Mouse (Mus musculus) ovary, postnatal 10 days (tissue): ENCODE measurements at regions not wholly inside any gene's neighbourhood (a gene's known extent, or its start where the extent isn't known, plus 50 kb on each side); places are given as distances from the start of the nearest gene placed in this dataset.

Experiments used
- DNase-seq: peaks from one replicate; pipeline ENCODE4 v3.0.0; 2022; ENCODE audit warnings: low spot score

DNA sequence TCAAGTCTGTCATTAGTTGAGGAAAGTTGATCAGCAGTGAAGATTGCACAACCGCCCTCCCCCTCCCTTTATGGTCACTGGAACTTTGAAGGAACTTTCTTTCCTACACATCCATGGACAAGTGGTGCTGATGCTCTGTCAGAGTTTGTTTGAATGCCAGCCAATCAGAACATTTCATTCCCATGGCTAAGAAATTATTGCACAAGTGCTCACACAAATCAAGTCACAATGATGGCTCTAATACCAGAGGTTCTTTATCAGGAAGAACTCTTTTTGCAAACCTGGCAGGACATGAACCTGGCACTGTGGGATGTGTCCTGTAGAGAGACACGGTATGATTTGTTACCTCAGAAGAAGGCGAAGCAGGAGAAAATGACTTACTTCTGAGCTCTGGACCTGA lies 54.3 kb upstream of the Spry2 start:
- DNase-seq: no peak

DNA sequence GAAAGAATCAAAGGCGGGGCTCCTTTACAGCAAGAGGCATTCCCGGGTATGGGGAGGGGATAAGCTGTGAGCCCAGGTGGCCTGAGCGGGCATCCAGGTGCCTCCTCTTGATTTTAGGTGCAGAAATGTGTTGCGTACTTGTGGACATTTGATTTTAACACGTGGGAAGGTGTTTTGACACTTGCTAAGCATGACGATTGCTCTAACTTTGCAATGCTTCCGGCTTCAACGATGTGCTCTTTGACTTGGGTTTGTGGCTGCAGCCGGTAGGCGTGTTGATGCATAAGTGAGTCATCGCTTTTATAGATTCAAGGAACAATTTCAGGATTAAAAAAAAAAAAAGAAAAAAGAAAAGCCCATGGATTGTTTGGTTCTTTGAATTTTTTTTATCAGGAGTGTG lies 58.5 kb upstream of the Spry2 start:
- no peak for DNase-seq

DNA sequence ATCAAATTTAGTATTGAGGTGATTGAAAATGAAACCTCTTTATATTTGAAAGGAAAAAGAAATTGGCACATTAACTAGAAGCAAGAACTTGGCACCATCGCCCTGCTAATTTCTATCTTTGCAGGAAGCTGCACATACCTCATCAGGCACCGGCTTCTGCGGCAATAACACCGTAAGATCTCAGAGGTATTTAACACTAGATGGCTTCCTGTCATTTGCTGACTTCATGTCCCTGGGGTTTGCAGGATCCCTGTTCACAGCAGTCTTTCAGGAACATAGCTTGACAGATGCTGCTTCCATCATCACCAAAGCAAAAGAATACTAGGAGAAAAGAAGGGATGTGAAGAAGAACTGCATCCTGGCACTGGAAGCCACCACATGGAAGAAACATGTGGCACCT lies 60.2 kb upstream of the Spry2 start:
- DNase-seq: no peak

DNA sequence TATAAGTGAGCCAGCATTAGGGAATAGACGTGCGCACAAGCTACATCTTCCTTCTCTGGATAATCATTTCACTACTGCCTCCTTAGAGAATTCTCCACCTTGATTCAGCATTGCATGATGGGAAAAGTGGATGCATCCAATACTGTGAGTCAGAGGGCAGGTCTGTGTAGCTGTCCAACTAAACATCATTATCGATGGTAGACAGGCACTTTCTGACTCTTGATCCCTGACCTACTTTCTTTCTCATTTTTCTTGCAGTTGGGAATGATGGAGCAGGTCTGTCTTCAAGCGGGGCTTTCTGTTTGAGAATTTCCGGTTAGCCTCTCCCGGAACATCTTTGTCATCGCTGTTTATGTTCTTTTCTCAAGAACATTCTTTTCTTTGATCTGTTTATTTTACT lies 61.4 kb upstream of the Spry2 start:
- no peak for DNase-seq

DNA sequence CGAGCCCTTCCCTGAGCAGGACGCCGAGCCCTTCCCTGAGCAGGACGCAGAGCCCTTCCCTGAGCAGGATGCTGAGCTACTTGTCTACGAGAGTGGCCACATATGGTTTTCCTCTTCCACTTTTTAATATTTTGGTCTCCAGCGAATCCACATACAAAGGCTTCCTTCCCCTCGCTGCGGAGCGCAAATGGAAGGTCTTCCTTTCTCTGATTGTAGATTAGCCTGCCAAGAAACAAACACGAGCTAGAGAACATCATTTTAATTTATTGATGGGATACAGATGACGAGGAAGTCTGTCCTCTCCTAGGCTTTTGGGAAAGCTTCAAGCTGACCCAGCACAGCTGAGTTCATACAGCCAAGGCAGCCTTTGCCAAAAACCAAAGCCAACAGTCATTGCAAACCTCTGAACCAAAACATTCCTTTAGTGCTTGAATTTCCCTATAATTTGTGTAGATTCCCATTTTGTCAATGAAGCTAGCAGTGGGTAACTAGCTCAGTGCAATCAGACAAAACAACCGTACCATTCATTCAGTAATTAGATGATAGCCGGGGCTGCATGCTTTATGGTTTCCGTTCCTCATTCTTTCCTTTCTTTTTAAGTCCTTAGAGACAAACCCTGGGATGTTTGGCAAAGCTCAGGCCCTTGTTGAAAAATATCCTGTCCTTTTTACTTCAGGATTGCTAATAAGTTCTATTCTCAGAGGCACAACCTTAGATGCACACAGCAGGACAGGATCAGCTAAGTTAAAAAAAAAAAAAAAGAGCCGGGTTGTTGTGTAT lies 83.1 kb upstream of the Spry2 start:
- DNase-seq: peak; percentile 8

DNA sequence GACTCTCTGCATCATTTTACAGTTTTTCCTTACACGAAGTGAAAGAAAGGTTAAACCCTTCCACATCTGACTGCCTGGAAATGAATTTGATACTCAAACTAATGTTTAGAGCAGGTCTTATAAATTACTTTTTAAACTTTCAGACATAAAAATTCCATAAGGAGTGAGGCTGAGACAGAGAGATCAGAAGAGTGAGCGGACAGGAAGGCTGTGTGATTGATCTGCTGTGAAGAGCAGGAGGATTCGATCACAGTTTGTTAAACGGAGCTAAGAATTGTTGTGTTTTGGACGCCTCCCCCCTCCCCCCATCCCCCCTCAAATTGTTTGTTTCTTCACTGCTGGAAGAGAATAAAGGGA lies 83.7 kb upstream of the Spry2 start:
- DNase-seq: no peak

DNA sequence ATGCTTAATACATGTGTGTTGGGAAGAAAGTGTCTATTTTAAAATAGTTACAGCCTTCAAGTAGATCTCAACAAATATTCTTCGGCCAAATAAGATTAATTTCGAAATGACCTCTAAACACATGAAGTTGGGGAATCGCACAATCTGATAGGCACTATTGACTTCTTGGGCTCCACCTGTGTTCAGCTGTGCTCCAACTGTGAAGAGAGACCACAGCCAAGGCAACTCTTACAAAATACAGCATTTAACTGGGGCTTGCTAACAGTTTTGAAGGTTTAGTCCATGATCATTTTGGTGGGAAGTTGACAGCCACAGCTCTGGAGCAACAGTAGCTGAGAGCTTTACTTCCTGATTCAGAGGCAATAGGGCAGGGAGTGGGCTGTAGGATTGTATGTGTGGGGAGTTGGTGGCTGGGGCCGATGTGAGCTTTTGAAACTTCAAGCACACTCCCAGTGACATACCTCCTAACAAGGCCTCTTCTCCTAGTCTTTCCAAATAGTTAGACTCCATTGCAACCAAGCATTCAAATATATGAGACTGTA lies 90.8 kb upstream of the Spry2 start:
- no peak for DNase-seq

DNA sequence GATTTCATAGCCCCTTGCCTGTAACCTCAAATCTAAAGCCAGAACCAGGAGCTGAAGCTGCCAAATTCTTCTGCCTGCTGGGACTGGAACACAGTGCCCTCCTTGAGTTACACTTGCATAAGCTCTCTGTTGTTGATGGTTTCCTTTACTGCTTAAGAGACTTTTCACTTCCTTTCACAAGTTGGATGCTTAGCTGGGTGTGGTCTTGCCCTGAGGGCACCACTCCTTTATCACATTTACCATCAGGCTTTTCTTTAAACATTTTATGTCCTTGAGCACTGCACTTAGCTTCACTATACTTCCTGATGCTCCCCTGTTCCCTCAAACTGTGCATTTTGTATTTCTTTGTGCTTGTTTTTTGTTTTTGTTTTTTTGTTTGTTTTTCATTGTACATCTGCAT lies 92.1 kb upstream of the Spry2 start:
- DNase-seq: no peak

DNA sequence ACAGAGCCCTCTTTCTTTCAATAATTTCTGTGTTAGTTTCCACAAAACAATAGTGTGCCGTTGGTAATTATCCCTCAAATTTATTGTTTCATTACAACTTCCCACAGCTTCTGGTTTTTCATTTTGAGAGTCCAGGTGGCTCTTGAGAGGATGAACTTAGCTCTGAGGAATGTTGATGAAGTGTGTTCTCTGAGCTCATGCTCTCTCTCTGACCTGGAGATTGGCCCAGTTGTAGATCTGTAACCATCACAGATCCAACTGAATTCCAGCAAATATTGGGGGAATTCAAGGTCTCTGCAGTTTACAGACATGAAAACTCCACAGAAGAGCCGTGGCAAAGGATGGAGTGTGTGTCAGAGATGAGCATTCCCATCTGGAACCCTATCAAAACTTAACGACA lies 96.5 kb upstream of the Spry2 start:
- DNase-seq: no peak

DNA sequence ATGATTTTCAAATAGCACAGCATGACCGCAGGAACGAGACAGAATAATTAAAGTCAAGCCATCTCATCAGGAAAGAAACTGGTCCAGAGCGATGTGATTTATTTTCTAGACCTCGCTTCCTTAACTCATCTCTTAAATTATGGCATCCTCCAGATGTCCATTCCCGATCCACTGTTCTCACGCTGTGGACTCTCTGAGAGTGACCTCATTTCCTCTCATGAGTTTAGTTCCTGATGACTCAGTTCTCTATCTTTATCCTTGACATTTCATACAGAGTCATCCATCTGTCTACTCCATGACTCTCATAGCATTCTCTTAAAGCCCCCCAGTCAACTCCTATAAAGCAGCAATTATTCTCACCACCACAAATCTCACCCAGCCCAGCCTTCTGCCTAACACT lies 103.2 kb upstream of the Spry2 start:
- DNase-seq: no peak

DNA sequence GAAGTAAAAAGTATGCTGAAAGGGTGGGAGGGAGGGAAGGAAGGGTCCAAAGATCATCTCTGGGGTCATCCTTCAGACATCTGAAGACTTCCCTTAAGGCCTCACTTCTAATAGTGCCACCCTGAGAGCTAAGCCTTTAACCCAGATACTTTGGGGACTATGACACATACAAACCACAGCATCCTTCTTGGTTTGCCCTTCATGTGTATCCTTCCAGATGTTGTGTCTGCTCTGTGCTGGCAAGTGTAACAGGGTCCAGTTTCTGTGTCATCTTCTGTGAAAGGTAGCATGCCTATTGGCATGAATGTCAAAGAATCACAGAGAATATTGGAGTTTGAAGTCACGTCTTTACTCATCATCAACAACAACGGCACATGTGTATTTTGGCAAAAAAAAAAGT lies 98.2 kb upstream of the Trim52 start:
- DNase-seq: no peak

DNA sequence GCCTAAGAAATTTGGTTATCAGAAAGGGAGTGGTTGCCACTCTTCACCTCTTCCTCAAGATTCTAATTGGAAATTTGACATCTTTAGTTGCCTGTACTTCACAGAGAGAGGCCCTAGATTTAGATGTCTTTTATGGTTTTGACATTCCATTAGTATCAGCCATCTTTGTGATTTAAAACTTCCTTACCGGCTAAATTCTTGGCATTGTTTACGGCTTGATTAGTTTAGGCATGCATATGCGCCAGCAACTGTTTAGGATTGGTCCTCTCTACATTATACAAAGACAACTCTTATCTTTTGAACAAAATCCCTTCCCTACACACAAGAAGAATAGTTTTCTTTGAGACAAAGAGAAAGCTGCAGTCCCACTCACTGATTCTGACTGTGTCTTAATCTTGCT lies 97.0 kb upstream of the Trim52 start:
- no peak for DNase-seq

DNA sequence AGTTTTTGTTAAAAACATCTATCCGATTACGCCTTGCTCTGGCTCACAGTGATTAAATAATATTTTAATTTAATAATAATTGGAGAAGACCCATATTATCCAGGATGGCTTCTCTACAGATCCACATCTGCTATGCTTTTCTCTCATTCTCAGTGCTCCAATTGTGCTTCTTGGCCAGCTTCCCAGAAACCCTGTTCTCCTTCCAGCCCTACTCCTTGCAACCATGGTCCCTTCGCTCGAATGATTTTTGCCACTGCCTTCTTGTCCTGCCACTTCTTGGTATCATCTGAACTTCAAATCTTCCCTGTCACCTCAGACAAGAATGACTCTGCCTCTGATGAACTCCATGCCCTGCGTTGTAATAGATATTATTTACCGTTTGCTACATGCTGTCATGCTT lies 95.0 kb upstream of the Trim52 start:
- DNase-seq: no peak

DNA sequence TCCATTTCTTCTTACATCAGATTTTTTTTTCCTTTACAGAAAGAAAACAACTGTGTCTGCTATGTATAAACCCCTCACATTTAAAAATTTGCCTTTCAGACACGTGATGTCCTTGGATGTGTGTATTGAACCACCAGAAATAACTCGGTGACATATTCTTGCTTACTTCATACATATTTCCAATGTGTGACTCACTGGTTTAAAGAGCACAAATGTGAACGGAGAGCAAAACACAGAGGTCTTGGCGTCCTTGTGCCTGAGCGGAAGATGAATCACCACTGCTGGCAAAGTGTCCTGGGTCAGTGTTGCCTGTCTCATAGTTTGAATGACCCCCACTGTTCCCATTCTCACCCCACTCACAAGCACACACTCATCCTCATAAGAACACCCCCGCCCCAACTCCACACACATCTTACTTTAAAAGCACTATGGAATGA lies 94.0 kb upstream of the Trim52 start:
- DNase-seq: no peak

DNA sequence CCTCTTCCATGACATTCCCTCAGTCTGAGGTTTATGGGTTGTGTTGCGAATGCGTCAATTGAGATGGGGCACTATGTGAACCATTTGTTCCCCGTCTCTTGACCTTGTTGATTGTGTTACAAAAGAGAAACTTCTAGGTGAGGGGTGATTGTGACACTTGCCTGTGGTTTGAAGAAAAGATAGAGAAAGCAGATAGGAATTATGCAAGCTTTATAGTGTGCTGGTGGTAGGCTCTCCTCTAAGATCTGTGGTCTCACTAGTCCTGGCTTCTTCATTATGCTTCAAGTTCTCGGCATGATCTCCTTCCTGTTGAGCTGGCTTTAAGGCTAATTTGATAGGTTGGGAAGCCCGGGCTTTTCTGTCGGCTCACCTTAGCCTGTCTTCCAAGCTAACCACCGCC lies 83.2 kb upstream of the Trim52 start:
- DNase-seq: no peak

DNA sequence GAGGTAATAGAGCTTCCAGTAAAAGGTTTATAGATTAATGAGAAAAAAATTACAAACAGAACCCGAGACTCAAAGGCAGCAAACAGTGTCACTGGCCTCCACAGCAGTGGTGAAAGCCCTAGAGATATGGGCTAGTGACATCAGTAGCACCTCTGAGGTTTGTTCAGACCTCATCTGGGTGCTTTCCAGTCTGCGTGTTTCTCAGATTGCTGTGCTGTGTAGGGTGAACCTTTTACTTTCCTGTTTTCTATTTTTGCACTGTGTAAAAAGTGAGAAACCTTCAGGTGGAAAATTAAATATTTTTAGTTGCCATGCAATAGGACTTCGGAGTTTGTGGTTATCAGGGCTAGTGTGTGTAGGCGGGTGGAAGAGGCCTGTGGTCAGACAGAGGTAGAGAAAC lies 79.2 kb upstream of the Trim52 start:
- DNase-seq: no peak

DNA sequence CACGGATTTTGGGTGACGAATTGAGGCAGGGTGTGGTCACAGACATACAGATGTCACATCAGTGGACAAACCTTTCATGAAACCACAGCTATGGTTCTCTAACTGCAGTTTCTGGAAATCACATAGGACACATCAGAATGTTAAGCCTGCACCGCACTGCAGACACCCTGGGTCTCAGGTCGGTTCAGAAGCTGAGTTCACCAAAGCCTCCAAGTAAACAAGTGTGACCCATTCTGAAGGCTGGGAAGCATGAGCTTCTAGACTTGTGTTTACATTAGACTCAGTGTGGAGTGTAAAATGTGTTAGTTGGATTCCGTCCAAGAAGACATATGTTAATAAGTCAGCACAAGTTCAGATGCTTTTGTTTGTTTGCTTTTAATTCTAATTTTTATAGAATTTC lies 78.3 kb upstream of the Trim52 start:
- no peak for DNase-seq

DNA sequence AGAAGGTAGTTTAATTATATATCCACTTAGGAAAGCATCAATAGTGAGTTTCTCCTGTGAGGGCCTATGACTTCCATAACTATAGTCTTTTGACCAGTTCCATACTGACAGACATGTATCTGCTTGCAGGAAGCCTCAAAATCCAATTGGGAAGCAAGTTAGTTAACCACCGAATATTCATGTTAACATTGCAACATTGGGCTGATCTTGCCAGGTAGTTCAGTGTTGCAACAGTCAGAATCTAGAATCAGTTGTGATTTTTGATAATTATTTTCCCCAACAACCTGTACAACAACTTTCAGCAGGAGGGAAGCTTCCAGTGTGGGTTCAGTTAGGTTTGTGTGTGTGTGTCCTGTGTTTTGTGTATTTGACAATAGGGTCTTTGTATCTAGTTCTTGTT lies 74.9 kb upstream of the Trim52 start:
- no peak for DNase-seq

DNA sequence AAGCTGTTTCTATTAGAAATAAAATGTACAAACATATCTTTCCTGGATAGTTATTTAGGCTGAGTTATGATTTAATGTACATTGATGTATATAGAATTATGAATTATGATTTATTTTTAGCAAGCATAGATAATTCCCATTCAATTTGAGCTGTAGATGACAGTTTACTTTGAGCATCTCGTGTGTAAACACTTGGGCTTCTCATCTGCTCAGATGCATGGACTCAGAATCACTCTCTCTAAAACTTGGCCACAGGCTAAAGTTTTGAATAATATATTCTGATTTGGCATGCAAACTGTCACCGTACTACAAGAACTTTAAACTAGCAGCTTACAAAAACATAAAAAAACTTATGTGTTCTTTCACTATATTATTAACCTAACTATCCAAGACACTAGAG lies 72.2 kb upstream of the Trim52 start:
- DNase-seq: no peak

DNA sequence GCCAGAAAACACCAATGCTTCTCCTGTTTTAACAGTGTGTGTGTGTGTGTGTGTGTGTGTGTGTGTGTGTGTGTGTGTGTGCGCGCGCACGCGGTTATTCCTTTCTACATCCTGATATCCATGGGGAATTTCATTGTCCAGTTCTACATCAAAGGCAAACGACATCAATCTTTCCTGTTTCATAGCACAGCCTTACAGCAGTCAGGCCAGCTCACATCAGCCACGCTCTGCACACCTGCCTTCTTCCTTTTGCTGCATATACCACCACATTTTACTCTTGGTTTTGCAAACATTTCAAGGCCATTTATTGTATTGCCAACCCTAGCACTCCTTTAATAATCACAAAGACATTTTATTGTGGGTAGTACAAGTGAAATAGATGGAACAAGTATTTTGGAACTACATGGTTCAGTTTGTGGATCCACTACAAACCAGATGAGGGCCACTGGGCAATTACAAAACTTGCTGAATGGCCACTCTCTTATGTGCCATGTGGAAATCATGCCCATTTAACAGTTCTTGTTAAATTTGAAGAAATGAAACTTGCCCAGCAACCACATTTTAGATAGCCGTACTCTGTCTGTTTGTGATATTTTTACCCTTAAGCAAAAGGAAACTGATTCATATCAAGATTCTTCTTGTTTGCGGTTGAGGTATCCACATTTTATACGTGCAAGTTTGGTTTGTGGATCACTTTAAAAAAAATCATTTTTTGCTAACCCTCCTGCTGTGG lies 70.9 kb upstream of the Trim52 start:
- no peak for DNase-seq

DNA sequence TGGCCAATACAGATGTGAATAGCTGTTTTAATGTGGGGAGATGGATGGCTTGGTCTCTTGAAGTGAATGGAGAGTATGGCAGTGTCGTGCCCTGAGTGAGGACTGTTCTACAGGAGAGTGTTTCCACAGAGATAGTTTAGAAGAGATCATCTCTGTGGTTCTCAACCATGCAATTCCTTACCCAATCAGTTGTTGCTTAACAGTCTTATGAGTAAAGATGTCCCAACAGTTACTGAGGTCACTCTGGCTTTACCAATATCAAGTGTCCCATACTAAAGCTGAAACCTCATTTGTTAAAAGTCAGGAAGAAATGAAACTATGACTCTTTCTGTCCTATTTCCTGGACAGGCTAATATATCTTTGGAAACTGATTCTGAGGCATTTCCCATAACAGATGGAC lies 61.7 kb upstream of the Trim52 start:
- no peak for DNase-seq

DNA sequence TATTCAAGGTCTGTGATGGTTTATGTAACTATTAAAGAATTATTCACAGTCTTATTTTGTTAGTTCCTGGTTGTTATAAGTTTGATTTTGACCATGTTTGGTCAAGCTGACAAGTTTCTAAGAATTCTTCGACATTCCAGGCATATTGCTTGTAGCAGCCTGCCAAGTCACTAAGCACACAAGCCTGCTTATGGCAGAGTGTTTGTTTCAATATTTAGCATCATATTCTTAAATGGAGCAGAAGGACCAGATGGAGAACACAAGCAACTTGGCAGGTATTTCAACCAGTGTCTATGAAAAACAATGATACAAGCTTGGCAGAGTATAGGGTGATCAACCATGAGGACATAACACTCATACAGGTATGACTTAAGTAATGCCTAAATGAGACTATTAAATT lies 55.8 kb upstream of the Trim52 start:
- DNase-seq: no peak
